Mouse (Mus musculus): Measurements from ENCODE around the gene Olfr1220.

Olfr1220 gene

DNA sequence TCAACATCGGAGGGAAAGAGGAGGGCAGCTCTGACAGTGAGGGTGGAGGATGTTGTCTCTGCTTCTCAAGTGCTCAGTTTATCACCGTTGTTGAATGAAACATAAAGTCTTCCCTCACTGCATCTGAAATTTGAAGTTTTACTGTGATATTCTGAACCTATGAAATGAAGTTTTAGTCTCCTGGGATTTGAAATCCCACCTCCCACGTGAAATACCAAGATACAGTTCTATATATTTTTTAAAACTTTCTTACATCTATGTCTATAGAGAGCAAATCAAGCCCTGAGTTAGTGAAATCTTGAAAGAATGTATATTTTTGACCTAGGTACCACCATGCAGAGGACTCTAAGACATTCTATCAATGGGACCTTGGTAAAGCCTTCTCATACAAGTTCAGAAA is at the start of gene Olfr1220:
Gene Olfr1220 (minus strand): TSS at position 101 of the 400 bp plus-strand sequence.
- DNase-seq = no peak

DNA sequence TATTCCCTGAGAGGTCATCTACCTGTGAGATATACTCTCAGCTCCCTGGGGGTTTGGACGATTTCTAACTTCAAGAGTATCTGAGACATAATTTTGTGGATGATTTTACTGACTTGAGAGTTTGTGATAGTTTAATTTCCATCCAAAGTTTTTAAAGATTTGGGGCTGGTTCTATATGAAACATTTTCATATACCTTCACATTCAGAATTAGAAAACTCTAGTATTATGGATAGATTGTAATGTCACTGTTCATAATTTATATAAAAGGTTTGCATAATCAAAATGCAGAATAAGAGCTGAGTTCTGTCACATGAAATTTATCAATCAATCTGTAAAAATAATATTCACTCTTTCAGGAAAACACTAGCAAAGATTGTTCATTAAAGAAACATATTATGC is 44.8 kb upstream of the Olfr1220 start, which contains the start of gene Olfr1223:
Gene Olfr1223 (minus strand): TSS at position 101 of the 400 bp plus-strand sequence.
- DNase-seq = no peak

DNA sequence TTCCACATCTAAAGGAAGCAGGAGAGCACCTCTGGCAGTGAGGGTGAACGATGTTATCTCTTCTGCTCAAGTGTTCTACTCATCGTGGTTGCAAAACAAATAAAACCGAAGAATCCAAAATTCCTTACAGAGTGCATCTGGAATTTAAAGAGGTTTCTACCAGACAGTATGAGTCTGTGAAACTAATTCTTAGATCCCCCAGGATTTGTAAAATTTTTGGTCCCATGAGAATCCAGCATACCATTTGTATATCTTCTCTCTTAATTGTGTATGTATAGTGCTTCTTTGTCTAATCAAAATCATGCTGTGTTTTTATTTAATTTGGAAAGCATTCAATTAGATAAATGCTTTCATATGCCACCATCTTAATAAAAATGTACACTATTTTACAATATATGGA is 26.3 kb upstream of the Olfr1220 start, which contains the start of gene Olfr1222:
Gene Olfr1222 (minus strand): TSS at position 101 of the 400 bp plus-strand sequence.
- DNase-seq = no peak

DNA sequence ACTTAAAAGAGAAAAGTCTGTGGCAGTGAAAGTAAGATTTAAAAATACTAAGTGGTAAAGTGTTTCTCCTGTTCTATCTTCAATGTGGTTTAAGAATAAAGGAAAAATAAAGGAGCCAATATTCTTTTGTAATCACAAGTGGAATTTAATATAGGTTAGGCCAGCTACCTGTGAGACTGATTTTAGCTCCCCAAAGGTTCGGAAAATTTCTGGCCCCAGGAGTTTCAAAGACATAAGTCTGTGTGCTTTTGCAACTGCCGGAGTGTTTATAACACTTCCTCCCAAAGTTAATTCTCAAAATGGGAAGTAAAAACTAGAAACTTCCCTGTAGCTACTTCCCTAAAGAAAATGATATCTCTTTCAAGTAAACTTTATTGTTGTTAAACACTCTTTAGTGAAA is 10.5 kb upstream of the Olfr1220 start, which contains the start of gene Olfr1221:
Gene Olfr1221 (minus strand): TSS at position 101 of the 400 bp plus-strand sequence.
- no peak for DNase-seq

DNA sequence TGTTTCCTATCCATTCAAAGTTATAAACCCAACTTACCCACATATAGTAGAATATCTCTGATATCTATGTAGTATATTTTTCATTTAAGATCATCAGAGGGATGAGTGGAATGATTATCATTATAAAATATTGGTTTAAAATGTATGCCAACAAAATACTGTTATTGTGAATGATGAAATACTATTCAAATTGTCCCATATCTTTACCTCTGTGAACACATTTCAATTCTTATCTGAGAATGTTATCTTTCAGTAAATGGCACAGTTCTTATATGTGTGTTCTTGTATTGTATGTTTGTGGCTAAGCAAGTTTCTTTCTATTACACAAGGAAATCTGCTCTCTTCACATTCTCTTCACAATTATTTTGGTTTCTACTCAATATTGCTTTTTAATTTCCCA is 984 bp downstream of the Olfr1220 start:
- DNase-seq = no peak

DNA sequence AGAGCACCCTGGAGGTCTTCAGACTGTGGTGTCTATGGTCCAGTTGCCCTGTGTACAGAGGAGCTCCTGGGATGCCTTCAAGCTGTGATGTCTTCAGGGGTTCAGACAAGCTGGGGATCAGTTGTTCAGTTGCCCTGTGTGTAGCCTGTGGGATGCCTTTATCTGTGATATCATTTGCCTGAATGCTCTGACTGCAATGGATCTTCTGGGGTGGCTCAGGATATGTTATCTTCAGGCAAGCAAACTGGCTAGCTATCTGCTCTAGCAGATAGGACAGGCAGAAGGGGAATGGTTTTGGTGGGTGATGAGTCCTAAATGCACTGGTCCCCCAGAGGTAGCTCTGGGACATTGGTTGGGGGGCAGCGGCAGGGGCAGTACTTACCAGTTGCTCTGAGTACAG is 12.8 kb downstream of the Olfr1220 start:
- DNase-seq = no peak

DNA sequence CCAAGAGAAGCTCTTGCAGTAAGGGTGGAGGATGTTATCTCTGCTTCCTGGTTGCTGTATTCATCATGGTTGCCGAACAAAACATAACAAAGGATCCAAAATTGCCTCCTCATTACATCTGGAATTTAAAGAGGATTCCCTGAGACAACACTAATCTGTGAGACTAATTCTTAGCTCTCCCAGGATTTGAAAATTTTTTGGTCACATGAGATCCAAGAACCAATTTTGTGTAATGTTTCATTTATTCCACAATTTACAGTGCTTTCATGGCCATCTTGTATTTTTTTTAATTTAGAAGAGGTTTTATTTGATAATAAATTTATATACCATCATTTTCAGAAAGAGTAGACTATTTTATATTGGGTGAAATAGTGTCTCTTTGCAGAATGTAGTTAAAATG is 23.2 kb downstream of the Olfr1220 start, which contains the start of gene Olfr1219:
Gene Olfr1219 (minus strand): TSS at position 101 of the 400 bp plus-strand sequence.
- no peak for DNase-seq

DNA sequence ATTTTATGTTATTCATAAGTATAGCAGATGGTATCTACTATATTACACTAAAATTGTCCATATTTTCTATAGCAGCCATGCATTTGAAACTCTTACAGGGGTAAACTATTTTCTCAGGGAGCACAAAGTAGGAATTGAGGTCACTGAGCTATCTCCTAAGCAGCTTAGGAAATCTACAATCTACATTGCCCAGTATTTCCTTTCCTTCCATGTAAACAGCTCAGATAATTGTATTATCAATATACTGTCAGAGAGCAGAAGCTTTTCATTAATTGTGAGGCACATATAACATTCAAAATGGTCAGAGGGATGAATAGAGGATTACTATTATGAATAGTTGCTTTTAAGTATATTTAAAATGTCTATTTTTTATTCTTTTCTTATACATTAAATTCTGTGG is 25.1 kb downstream of the Olfr1220 start:
- DNase-seq = no peak

DNA sequence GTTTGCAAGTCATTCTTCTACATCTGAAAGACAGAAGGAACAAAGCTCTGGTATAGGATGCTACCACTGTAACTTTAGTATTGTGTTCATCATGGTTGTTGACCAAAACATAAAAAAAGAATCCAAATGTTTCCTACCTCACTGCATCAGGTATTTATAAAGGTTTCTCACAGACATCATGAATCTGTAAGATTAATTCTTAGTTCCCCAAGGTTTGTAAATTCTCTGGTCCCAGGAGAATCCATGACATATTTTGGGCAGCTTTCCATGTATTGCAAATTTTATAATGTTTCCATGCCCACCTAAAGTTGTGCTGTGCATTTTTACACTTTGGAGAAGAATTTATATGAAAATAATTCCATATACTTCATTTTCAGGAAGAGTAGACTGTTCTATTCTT is 45.5 kb downstream of the Olfr1220 start, which contains the start of gene Olfr1218:
Gene Olfr1218 (minus strand): TSS at position 101 of the 400 bp plus-strand sequence.
- DNase-seq = no peak

Measured in spleen, adult 18-20 months (tissue).